Mouse (Mus musculus) liver, postnatal 0 days (tissue): ENCODE results near the gene Ier5.

Source experiments
- CTCF ChIP-seq: sonication (generic); IDR thresholded peaks from 2 replicates; pipeline ENCODE4 v1.5.1; 2016; ENCODE audit warnings: antibody characterized with exemption, low read depth
- EP300 ChIP-seq: IDR thresholded peaks from 2 replicates; pipeline ENCODE4 v1.6.1; 2016; ENCODE audit warnings: antibody characterized with exemption, low read depth, mild to moderate bottlenecking

GRCm38 (mm10) chr1:155107843-155108242 is 8.4 kb upstream of the Ier5 start:
- TF ChIP-seq CTCF, result no peak
- no peak for TF ChIP-seq EP300
